Mouse (Mus musculus): Measurements from ENCODE around the gene Pgpep1.

Gene Pgpep1

DNA sequence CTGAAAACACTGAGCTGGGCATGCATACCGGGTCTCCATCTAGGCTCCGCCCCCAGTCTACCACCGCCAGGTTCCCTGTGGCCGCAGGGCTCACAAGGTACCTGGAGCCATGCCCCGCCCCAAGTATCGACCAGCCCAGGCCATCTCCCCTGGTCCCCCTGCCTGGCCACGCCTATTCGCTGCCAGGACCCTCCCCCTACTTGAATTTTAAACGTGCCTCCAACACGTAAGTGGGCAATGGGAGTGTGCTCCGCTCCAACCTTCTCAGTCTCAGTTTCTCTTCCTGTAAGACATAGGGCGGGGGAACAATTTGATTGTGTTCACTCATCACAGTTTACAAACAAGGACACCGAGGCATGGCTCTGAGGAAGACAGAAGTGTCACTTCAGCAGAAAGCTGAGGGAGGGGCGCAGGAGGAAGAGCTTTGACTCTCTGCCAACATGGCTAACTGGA, at the start of gene Pgpep1:
Gene Pgpep1 (minus strand): TSS at position 116 of the 453 bp plus-strand sequence.
- no peak for DNase-seq (ENCODE audit: low read depth, low spot score)

- DNase-seq (ENCODE audit: low read depth, low spot score), result no peak
Observed at GRCm38 (mm10) chr8:70709794-70710193, 49.6 kb upstream of the Pgpep1 start.

- no peak for DNase-seq (ENCODE audit: low read depth, low spot score)
Observed at GRCm38 (mm10) chr8:70708281-70708680, 48.1 kb upstream of the Pgpep1 start.

DNA sequence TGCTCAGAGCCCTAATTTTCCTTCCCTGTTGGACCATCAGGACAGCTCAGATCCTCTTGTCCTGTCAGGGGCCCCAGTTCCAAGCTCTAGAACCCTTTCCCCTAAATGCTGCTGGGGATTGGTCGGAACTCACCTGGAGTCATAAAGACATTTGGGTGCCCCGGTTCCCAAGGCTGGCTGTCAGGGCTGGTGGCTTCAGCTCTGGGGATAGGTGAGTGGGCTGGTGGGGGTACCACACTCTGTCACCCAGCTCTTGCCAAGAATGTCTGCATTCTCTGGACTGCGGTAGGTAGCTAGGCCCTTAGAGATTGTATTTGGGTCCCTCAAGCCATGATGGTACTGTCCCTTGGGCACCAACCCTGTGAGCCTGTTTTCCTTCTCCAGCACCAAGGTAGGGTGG, 43.1 kb upstream of the Pgpep1 start, which contains the start of gene Iqcn:
Gene Iqcn (plus strand): TSS at position 171 of the 400 bp plus-strand sequence.
- DNase-seq (ENCODE audit: low read depth, low spot score), result no peak

DNA sequence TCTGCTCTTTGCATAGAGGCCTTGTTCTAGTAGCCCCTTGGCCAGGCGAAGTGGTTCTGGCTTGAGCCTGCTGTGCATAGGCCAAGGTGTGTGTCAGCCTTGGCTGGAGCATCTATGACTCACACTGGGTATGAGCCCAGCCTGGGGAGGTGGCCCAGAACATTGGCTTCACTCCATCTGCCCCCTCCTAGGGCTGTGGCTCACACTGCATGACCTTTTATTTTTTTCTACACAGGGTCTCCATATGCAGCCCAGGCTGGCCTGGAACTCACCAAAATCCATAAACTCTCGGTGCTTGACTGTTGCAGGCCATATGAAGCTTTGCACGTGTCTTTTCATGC, 42.6 kb upstream of the Pgpep1 start:
- peak; percentile 93 for DNase-seq (ENCODE audit: low read depth, low spot score)

DNA sequence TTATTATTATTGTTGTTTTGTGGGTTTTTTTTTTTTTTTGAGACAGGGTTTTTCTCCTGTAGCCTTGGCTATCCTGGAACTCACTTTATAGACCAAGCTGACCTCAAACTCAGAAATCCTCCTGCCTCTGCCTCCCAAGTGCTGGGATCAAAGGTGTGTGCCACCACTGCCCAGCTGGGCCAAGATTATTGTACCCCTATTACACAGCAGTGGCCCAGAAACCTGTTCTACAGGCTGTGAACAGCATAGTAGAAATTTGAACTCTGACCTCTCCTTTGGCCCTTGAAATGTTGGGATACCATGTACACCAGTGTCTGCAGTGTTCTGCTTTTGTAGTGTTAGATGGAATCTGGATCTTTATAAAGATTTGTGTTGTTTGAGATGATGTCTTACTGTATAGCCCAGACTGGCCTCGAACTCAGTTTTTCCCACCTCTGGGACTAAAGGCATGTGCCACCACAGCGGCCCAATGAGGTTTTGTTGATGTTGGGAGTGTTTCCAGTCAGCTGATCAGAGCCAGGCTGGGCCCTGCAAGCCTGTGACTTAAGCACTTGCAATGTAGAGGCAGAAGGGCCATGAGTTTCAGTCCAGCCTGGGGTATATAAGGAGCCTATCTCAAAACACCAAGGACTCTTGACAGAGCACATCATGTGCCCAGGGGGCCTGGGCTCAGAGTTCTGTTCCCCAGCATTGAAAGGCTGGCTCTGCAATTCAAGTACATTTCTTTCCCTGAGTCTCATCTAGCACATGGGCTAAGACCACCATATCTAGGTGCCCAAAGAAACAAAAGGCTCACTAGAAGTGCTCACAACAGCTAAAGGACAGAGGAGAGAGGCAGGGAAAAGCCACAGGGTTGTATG, 42.0 kb upstream of the Pgpep1 start:
- no peak for DNase-seq (ENCODE audit: low read depth, low spot score)

GRCm38 (mm10) chr8:70701048-70701981, 41.1 kb upstream of the Pgpep1 start:
- no peak for DNase-seq (ENCODE audit: low read depth, low spot score)

DNA sequence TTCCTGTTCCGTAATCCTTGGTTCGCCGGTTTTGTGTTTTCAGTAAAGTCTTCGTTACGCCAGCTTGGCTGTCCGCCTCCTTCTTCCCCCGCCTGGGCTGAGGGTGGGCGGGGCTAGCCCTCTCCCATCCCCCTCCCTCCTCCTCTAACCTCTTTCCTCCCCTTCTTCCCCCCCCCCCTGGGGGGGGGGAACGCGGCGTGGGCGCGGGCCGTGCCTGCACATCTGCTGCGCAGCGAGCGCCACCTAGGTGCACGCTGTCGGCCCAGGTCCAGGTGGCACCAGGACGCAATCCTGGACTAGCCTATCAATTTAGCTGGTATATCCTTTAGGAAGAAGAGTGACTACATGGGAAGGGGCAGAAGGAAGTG, 40.4 kb upstream of the Pgpep1 start:
- DNase-seq (ENCODE audit: low read depth, low spot score), result peak; percentile 96

DNA sequence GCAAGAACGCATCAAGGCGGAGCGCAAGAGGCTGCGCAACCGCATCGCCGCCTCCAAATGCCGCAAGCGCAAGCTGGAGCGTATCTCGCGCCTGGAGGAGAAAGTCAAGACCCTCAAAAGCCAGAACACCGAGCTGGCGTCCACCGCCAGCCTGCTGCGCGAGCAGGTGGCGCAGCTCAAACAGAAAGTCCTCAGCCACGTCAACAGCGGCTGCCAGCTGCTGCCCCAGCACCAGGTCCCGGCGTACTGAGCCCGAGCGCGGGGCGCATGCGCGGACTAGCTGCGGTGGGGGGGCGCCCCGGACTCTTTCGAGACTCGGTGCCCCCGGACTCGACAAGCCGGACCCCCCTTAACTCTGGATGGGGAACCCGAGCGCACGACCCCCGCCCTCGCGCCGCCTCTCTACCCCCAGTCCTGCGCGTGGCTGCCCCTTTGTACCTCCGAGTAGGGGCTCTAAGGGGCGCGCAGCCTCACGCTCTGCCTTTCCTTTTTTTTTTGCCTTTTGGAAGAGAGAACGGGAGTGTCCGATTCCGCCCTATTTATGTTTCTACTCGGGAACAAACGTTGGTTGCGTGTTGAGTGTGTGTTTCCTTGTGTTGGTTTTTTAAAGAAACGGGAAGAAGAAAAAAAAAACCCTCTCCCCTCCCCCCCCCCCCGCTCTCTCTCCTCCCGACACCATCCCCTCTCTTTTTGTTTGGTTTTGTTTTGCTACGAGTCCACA, 39.8 kb upstream of the Pgpep1 start:
- DNase-seq (ENCODE audit: low read depth, low spot score), result peak; percentile 88

DNA sequence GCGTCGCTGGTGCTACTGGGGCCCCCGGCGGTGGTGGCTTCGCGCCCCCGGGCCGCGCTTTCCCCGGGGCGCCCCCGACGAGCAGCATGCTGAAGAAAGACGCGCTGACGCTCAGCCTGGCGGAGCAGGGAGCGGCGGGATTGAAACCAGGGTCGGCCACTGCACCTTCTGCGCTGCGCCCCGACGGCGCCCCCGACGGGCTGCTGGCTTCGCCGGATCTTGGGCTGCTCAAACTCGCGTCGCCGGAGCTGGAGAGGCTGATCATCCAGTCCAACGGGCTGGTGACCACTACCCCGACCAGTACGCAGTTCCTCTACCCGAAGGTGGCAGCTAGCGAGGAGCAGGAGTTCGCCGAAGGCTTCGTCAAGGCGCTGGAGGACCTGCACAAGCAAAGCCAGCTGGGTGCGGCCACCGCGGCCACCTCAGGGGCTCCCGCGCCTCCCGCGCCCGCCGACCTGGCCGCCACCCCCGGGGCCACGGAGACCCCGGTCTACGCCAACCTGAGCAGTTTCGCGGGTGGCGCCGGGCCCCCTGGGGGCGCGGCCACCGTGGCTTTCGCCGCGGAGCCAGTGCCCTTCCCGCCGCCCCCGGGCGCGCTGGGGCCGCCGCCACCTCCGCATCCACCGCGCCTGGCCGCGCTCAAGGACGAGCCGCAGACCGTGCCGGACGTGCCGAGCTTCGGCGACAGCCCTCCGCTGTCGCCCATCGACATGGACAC, 39.1 kb upstream of the Pgpep1 start:
- no peak for DNase-seq (ENCODE audit: low read depth, low spot score)

DNA sequence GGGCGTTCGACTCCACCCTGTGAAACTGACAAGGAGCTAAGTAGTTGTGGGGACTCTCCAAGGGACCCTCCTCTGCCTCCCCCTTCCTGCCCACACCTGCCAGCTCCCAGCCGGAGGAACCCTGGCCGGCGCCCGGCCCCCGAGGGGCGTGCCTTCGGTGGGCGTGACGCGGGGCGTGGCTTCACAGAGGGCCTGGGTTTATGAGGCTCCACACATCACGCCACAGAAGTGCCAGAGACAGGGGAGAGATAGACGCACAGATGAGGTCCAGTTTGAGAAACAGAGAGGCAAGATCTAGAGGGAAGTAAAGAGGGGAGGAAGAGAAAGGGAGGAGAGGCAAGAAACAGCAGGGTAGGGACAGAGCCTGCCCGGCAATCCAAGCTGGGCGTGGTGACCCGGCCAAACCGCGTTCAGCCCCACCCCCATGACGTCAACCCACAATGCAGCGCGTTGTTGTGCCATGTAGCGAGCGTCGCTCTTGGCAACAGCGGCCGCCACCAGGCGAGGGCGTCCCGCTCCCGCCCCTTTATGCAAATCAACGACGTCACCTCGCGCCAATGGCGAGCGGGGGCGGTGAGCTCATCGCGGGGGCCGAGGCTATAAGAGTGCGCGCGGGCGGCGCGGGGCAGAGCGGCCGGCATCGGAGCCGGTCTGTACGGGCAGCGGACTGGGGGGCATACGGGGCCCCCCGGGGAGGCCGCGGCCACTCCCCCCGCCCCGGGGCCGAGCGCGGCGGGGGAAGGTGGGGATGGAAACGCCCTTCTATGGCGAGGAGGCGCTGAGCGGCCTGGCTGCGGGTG, 38.3 kb upstream of the Pgpep1 start, which contains the start of gene Jund:
Gene Jund (plus strand): TSS at position 640 of the 800 bp plus-strand sequence.
- DNase-seq (ENCODE audit: low read depth, low spot score), result peak; percentile 100

DNA sequence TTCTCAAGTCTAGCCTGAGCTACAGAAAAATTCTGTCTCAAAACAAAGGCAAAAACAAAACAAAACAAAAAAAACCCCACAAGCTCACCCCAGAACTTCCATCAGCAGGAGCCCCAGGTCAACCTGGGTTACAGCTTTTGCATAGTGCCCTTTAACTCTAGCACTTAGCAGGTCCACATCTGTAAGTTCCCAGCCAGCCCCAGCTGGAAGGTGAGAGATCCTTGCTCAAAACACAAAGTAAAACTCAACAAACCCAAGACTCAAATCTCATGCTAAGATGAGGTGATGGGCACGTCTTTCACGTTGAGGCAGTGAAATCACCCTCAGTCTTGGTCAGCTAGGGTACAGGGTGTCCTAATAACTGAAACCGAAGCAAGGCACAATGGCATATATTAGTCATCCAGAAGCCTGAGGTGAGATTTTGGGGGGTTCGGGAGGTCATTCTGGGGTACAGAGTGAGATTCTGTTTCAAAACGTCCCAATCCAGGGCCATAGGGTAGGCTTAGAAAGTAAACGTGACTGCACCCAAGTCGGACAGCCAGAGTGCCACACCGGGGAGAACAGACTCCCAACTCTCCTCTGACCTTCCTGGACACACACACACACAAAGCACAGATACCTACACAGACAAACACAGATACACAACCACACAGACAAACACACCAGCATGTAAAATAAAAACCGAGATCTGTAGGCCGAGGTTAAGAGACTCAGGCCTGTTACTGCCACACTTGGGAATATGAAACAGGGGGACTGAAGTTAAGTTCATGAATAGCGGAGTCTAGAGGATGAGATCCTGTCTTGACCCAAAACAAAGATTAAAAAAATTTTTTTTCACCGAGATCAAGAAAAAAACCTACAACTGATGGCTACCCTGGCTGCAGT, 37.4 kb upstream of the Pgpep1 start:
- DNase-seq (ENCODE audit: low read depth, low spot score), result no peak

DNA sequence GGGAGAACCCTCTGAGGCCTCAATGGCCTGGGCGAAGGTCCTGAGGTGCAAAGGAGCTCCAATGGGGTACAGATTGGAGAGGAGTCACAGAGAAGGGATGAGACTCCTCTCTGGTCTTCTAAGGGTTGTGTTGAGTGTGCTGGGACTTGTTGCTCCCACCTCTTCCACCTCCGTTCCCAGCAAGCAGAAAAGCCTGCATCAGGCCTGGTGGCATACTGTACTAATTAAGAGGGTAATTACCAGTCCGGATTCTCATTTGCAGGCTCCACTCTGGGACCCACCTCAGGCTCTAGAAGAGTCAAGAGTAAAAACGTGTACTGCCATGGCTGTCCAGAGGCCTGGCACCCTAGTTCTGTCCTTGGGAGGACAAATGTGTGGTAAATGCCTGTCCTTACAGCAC, 36.8 kb upstream of the Pgpep1 start:
- DNase-seq (ENCODE audit: low read depth, low spot score), result no peak

DNA sequence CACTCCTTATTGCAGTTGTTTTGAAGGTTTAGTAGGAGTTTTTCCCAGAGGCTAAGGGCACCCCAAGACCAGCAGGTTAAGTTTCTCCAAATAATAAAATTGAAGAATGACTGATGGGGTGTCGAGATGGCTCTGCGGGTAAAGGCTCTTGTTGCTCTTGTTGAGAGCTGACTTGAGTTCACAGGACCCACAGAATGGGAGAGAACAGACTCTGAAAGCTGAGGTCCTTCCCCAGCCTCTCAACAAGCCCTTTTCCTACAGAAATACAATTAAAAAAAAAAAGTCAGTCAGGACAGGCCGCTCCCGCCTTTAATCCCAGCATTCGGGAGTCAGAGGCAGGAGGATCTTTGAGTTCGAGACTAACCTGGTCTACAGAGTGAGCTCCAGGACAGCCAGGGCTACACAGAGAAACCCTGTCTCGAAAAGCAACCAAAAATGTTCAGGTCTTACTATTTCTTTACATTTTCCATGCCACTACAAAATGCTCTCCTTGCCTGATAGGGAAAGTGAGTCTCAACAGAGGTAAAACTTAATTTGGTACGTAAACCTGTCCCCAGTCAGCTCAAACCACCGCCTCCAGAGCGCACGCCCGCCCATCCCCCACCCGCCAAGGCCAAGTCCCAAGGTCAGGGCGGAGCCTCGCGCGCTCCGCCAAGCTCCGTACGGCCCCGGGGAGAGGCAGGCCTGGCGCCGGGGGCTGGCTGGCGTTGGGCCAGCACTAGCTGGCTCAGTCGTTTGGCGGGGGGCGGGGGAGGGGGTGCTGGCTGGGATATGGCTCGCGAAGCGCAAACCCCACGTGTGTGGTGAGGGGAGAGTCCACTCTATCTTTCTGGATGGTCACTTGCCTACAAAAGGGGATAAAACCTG, 36.1 kb upstream of the Pgpep1 start:
- peak; percentile 89 for DNase-seq (ENCODE audit: low read depth, low spot score)

DNA sequence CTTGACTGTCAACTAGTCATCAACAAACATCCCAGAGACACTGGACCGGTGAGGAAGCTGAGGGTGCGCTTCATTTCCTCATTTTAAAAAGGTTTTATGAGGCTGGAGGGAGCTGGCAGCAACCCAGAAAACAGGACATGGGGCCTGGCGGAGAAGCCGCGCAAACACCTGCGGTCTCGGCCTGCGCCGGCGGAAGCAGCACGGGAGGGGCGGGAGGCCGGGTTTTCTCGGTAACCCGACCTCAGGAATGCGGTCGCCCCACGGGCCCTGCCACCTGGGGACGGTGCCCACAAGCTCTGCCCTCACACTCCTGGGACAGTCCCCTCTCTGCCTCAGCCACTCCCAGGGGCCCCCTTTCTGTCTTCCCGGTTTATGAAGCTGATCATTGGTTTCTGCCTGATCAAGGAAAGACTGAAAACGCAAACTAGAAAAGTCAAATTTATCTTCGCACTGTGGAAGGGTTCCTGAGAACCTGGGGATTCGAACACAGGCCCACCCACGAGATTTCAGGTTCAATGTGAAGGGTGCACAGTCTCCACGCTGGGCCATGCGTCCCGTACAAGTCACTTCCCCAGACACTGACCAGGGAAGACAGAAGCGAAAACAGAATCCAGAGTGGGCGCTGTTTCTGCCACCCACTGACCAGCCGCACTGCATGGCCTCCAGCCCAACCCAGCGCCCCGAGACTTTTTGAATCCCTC, 35.3 kb upstream of the Pgpep1 start:
- peak; percentile 73 for DNase-seq (ENCODE audit: low read depth, low spot score)

DNA sequence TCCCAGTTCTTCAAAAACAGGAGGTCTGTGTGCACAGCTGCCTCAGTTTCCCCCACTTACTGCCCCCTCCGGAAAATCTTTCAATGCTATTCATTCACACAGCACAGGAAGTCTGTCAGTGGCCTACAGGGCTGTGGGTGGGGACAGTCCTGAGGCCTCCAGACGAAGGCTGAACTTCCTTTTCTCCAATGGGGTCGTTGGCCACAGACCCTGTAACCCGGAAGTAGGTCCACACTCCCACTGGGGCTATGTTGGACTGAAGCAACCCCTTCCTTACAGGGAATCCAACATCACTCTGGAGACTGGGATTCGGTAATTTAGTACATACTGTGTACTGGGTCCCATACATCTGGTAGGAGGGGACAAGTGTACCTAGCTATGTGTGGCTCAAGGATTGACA, 33.4 kb upstream of the Pgpep1 start:
- no peak for DNase-seq (ENCODE audit: low read depth, low spot score)

GRCm38 (mm10) chr8:70691727-70692231, 31.6 kb upstream of the Pgpep1 start:
- DNase-seq (ENCODE audit: low read depth, low spot score), result no peak
